Mouse (Mus musculus): Measurements from ENCODE around the gene Col4a4.

Gene Col4a4

GRCm38 (mm10) chr1:82586713-82587399 lies at the start of gene Col4a4, which contains the start of gene Col4a3:
Gene Col4a4 (minus strand): TSS chr1:82586849.
Gene Col4a3 (plus strand): TSS chr1:82586921.
- peak; percentile 64 to 77 for DNase-seq

- peak in 1 of 2 experiments; percentile 14 for DNase-seq
Observed at GRCm38 (mm10) chr1:82636321-82636720, 49.7 kb upstream of the Col4a4 start.

- DNase-seq, result no peak
Observed at GRCm38 (mm10) chr1:82635254-82635620, 48.6 kb upstream of the Col4a4 start.

- DNase-seq, result peak; percentile 97 to 98
Observed at GRCm38 (mm10) chr1:82634545-82635253, 48.0 kb upstream of the Col4a4 start.

- DNase-seq, result no peak
Observed at GRCm38 (mm10) chr1:82631169-82631792, 44.6 kb upstream of the Col4a4 start.

- DNase-seq, result no peak
Observed at GRCm38 (mm10) chr1:82629495-82629894, 42.8 kb upstream of the Col4a4 start.

- DNase-seq, result no peak
Observed at GRCm38 (mm10) chr1:82627652-82628051, 41.0 kb upstream of the Col4a4 start.

- no peak for DNase-seq
Observed at GRCm38 (mm10) chr1:82625474-82625873, 38.8 kb upstream of the Col4a4 start.

- DNase-seq, result no peak
Observed at GRCm38 (mm10) chr1:82624934-82625333, 38.3 kb upstream of the Col4a4 start.

GRCm38 (mm10) chr1:82619981-82620380 lies 33.3 kb upstream of the Col4a4 start:
- DNase-seq, result no peak

- no peak for DNase-seq
Observed at GRCm38 (mm10) chr1:82618592-82618991, 31.9 kb upstream of the Col4a4 start.

- no peak for DNase-seq
Observed at GRCm38 (mm10) chr1:82618001-82618400, 31.4 kb upstream of the Col4a4 start.

GRCm38 (mm10) chr1:82612061-82612660 lies 25.5 kb upstream of the Col4a4 start:
- DNase-seq, result no peak

GRCm38 (mm10) chr1:82608646-82609262 lies 22.1 kb upstream of the Col4a4 start:
- peak; percentile 61 to 72 for DNase-seq

GRCm38 (mm10) chr1:82605856-82606255 lies 19.2 kb upstream of the Col4a4 start:
- DNase-seq, result peak; percentile 17 to 32

GRCm38 (mm10) chr1:82605347-82605746 lies 18.7 kb upstream of the Col4a4 start:
- DNase-seq, result no peak

GRCm38 (mm10) chr1:82603198-82603950 lies 16.7 kb upstream of the Col4a4 start:
- no peak for DNase-seq

- DNase-seq, result peak; percentile 60 to 61
Observed at GRCm38 (mm10) chr1:82596864-82597596, 10.4 kb upstream of the Col4a4 start.

GRCm38 (mm10) chr1:82590266-82590665 lies 3.6 kb upstream of the Col4a4 start:
- no peak for DNase-seq

- no peak for DNase-seq
Observed at GRCm38 (mm10) chr1:82585981-82586380, 668 bp downstream of the Col4a4 start.

- DNase-seq, result no peak
Observed at GRCm38 (mm10) chr1:82578320-82578719, 8.3 kb downstream of the Col4a4 start.

All from cerebellum, postnatal 10 days (tissue).